ENCODE assay signal across 17 mouse cellular contexts in genomic region chr14:36525591-36526037, GRCm38 (mm10).
A peak's percentile ranks its signal among the peaks of the same experiment; 100 is the strongest.
DNase-seq lines count a peak whose midpoint lies in the region; ATAC-seq and TF ChIP-seq lines count a peak whose summit lies in the region.
"Had no signal": no experiment of that assay in that cellular context is flagged by ENCODE, and none has a peak within 500 bp of the region (broad histone marks: within the 10 kb centered on the region; RNA-seq: fewer than 3 reads in every experiment).

No protein-coding gene starts in this region.

- no peaks in the 10 kb centered on the region for H3K9me3 ChIP-seq in kidney, postnatal 0 days (replicated peaks; ENCODE audit: low read length)
- H3K9me3 ChIP-seq: heart, embryonic 13.5 days; limb, embryonic 12.5 days had no signal

- no peak for ATAC-seq in kidney, postnatal 0 days (replicated peaks; ENCODE audit: low FRiP score, low read depth)
- ATAC-seq: liver, postnatal 0 days had no signal

- no peak for TF ChIP-seq POLR2A in kidney, adult 2 months (IDR thresholded peaks at IDR 0.05; ENCODE audit: low read depth, low read length)
- no peak for TF ChIP-seq POLR2A in brain, embryonic 14.5 days (IDR thresholded peaks at IDR 0.05; ENCODE audit: borderline replicate concordance, extremely low read depth, insufficient read depth, insufficient read length, poor library complexity, severe bottlenecking)

- H3K4me2 ChIP-seq in kidney, postnatal 0 days (ENCODE audit: low read length) = no peak overlapping the region
- H3K4me2 ChIP-seq: heart, embryonic 13.5 days; hindbrain, embryonic 14.5 days; limb, embryonic 12.5 days had no signal

- no peak overlapping the region for H3K4me3 ChIP-seq in kidney, postnatal 0 days (replicated peaks; ENCODE audit: low read depth, low read length)
- H3K4me3 ChIP-seq in kidney, adult 2 months (ENCODE audit: insufficient read depth, low read depth, low read length) = no peak overlapping the region
- H3K4me3 ChIP-seq: erythroblast, embryonic 14.5 days; heart, embryonic 13.5 days; limb, embryonic 12.5 days; myocyte had no signal

- H3K36me3 ChIP-seq in kidney, postnatal 0 days (ENCODE audit: insufficient read depth, low read length) = no peaks in the 10 kb centered on the region
- H3K36me3 ChIP-seq in kidney, adult 2 months (ENCODE audit: control insufficient read depth, insufficient read depth, low read length) = no peaks in the 10 kb centered on the region
- H3K36me3 ChIP-seq: heart, embryonic 13.5 days; limb, embryonic 12.5 days had no signal

- no peaks in the 10 kb centered on the region for H3K27me3 ChIP-seq in kidney, postnatal 0 days (ENCODE audit: insufficient read depth, low read length)
- H3K27me3 ChIP-seq in kidney, adult 2 months (replicated peaks; ENCODE audit: control insufficient read depth, insufficient read depth, low read length) = no peaks in the 10 kb centered on the region
- H3K27me3 ChIP-seq: heart, embryonic 13.5 days; limb, embryonic 12.5 days had no signal

- intact Hi-C loops in left cerebral cortex, postnatal 36 days (cut with DNase I) = no loop called here

- no peak for TF ChIP-seq CTCF in kidney, postnatal 0 days (IDR thresholded peaks at IDR 0.05; ENCODE audit: low read depth)
- no peak for TF ChIP-seq CTCF in kidney, adult 2 months (conservative IDR thresholded peaks at IDR 0.05; ENCODE audit: insufficient read depth, insufficient read length, low read depth, low read length)
- TF ChIP-seq CTCF in brain, embryonic 14.5 days (IDR thresholded peaks at IDR 0.05; ENCODE audit: borderline replicate concordance, extremely low read depth, insufficient read depth, insufficient read length) = no peak

- no peak overlapping the region for H3K27ac ChIP-seq in kidney, postnatal 0 days
- no peak overlapping the region for H3K27ac ChIP-seq in kidney, adult 2 months (ENCODE audit: insufficient read depth, low read depth, low read length)
- H3K27ac ChIP-seq: heart, embryonic 13.5 days; hindbrain, embryonic 14.5 days; limb, embryonic 12.5 days; macrophage had no signal

- H3K9ac ChIP-seq in kidney, postnatal 0 days (ENCODE audit: low read depth, low read length) = no peak overlapping the region
- H3K9ac ChIP-seq: heart, embryonic 13.5 days; hindbrain, embryonic 14.5 days; limb, embryonic 12.5 days; liver, postnatal 0 days had no signal

- no peaks in the 10 kb centered on the region for H3K4me1 ChIP-seq in kidney, postnatal 0 days (replicated peaks; ENCODE audit: insufficient read depth, low read length)
- no peaks in the 10 kb centered on the region for H3K4me1 ChIP-seq in kidney, adult 2 months (ENCODE audit: control insufficient read depth, insufficient read depth, low read length)
- H3K4me1 ChIP-seq: limb, embryonic 12.5 days had no signal

- DNase-seq in kidney, postnatal 0 days (ENCODE audit: low spot score) = peak; percentile 36
- no peak for DNase-seq in kidney, adult 2 months
- DNase-seq in brain, embryonic 14.5 days (ENCODE audit: low read depth) = peak; percentile 16
- DNase-seq in layer of hippocampus, adult 8-10 months (ENCODE audit: low spot score in 2 of 2) = peak; percentile 49 to 51
- DNase-seq in left cerebral cortex, postnatal 36 days (ENCODE audit: low spot score in 2 of 2) = peak; percentile 66
- no peak for DNase-seq in ovary, postnatal 36 days (ENCODE audit: low spot score)
- no peak for DNase-seq in lung, postnatal 25 days (ENCODE audit: low spot score)
- DNase-seq: cerebellum, adult 9-10 months; gastrocnemius, postnatal 36 days; liver, postnatal 0 days; thymus, adult 18-20 months had no signal

Comparison
In these comparisons a context has a peak if more than half of its experiments do, and no peak if none do; other contexts are left out.
1. DNase-seq: peak in kidney, postnatal 0 days (single experiment), brain, embryonic 14.5 days (single experiment), layer of hippocampus, adult 8-10 months (2 of 2) and left cerebral cortex, postnatal 36 days (2 of 2); none in kidney, adult 2 months (single experiment), ovary, postnatal 36 days (single experiment) and lung, postnatal 25 days (single experiment).